Mouse (Mus musculus) heart, postnatal 0 days (tissue): Measurements from ENCODE around the gene Kbtbd12. TPM values are rescaled to one million over a fixed set of nuclear protein-coding genes. Genes with fewer than 3 reads are reported as not detected.
A peak's percentile ranks its signal among the peaks of the same experiment; 100 is the strongest.

Experiments used
- ATAC-seq: fragments of 200-750 bp; cut with Nextera tagmentation; 2 replicates; pipeline ENCODE4 v1.8.0; 2017; ENCODE audit warnings: low read depth, moderate number of reproducible peaks, moderate library complexity; ENCODE audit not compliant: insufficient read depth
- DNase-seq: peaks from one replicate; pipeline ENCODE4 v3.0.0-alpha.2; 2016; ENCODE audit warnings: low spot score
- H3K27ac ChIP-seq: fragments of 300-500 bp; sonication (generic); 2 replicates; pipeline ENCODE4 v1.5.1; 2014; ENCODE audit warnings: low read depth, mild to moderate bottlenecking
- H3K27me3 ChIP-seq: fragments of 300-500 bp; sonication (generic); 2 replicates; pipeline ENCODE4 v1.6.1; 2014; ENCODE audit warnings: low read length, mixed read lengths; ENCODE audit not compliant: control insufficient read depth, insufficient read depth
- H3K36me3 ChIP-seq: fragments of 300-500 bp; sonication (generic); replicated peaks from 2 replicates; pipeline ENCODE4 v1.6.1; 2014; ENCODE audit warnings: low read length, mixed read lengths; ENCODE audit not compliant: control insufficient read depth, insufficient read depth
- H3K4me1 ChIP-seq: fragments of 300-500 bp; sonication (generic); 2 replicates; pipeline ENCODE4 v1.6.1; 2014; ENCODE audit warnings: antibody characterized with exemption; ENCODE audit not compliant: control insufficient read depth, insufficient read depth
- H3K4me2 ChIP-seq: fragments of 300-500 bp; sonication (generic); 2 replicates; pipeline ENCODE4 v1.6.1; 2014; ENCODE audit warnings: low read depth, mild to moderate bottlenecking, low read length, moderate library complexity
- H3K4me3 ChIP-seq: fragments of 300-500 bp; sonication (generic); 2 replicates; pipeline ENCODE4 v1.5.1; 2014; ENCODE audit warnings: low read depth, low read length
- H3K9ac ChIP-seq: fragments of 300-500 bp; sonication (generic); replicated peaks from 2 replicates; pipeline ENCODE4 v1.6.1; 2014; ENCODE audit warnings: low read depth, low read length, mixed read lengths
- H3K9me3 ChIP-seq: fragments of 300-500 bp; sonication (generic); replicated peaks from 2 replicates; pipeline ENCODE4 v1.6.1; 2016; ENCODE audit warnings: low read length; ENCODE audit not compliant: control insufficient read depth
- CTCF ChIP-seq: IDR thresholded peaks from 2 replicates; pipeline ENCODE4 v1.5.1; 2016; ENCODE audit warnings: antibody characterized with exemption, control low read depth, low read depth
- EP300 ChIP-seq: IDR thresholded peaks from 2 replicates; pipeline ENCODE4 v1.6.1; 2016; ENCODE audit warnings: antibody characterized with exemption, low read depth
- WGBS: fragments of 180-500 bp; shearing (Covaris S2); extraction: QIAGEN DNeasy Blood & Tissue Kit; methylation state at CpG from one replicate; pipeline ENCODE4 v1.1.7; 2014; 5-methylcytosine and 5-hydroxymethylcytosine counted together
- polyA plus RNA-seq: library from polyadenylated mRNA; unstranded; fragments of >200 nt; fragmentation: Nextera tagmentation; extraction: Ambion mirVana; gene quantifications from 2 replicates; pipeline ENCODE4 v1.2.1, GENCODE M21; 2015
- total RNA-seq: library from RNA; depleted of rRNA; stranded (reverse); fragments of >200 nt; gene quantifications from 2 replicates; pipeline ENCODE4 v1.2.3, GENCODE M21; 2014; ENCODE audit warnings: low replicate concordance

Kbtbd12 gene
- total and polyA plus RNA-seq, 2 experiments from 2014 or later = 46.4 to 52.1 TPM

DNA sequence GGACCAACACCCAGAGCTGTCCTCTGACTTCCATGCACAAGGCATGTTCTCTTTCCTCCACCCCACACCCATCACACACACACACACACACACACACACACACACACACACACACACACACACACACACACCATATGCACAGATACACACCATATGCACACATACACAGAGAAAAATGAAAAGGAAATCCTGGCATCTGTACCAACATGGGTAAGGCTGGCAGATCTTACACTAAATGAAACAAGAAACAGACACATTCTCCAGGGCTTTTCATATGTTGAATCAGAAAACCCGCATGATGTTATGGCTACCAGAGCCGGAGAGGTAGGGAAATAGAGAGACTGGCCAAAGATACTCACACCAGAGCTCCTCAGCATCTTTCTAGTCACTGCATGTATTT is 32.0 kb downstream of the Kbtbd12 start:
- Histone ChIP-seq H3K4me1 (0 out of 2 replicates have a peak, but pooled peaks cover 4% of the 10 kb centered on the region), H3K4me2 (no peak overlapping the region), H3K9me3 (no peaks in the 10 kb centered on the region), H3K4me3 (no peak overlapping the region), H3K36me3 (no peaks in the 10 kb centered on the region), H3K9ac (no peak overlapping the region), H3K27me3 (no peaks in the 10 kb centered on the region), H3K27ac (no peak overlapping the region)
- DNase-seq = no peak
- TF ChIP-seq CTCF (no peak), EP300 (no peak)
- no peak for ATAC-seq
- 79% methylated on average over 2 of the region's 2 CpGs for WGBS

DNA sequence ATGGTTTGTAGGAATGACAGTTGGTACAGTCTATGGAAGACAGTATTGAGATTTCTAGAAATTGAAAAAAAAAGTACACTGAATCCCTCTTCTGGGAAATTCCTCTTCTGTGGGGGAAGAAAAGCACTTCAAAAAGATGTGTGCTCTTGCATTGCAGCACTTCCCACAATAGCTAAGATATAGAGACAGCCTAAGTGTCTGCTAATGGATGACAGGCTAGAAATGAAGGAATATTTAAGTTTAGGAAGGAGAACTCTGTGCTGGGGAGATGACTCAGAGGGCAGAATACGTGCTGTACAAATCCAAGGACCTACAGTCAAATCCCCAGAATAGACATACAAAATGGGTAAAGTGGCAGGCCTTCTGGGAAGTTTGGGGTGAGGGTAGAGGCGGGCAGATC is 32.5 kb downstream of the Kbtbd12 start:
- no peaks in the 10 kb centered on the region for H3K36me3 ChIP-seq
- no peak overlapping the region for H3K9ac ChIP-seq
- no peak overlapping the region for H3K4me2 ChIP-seq
- TF ChIP-seq CTCF = no peak
- TF ChIP-seq EP300 = no peak
- no peaks in the 10 kb centered on the region for H3K27me3 ChIP-seq
- no peak overlapping the region for H3K4me3 ChIP-seq
- no peaks in the 10 kb centered on the region for H3K4me1 ChIP-seq
- no peaks in the 10 kb centered on the region for H3K9me3 ChIP-seq
- no peak overlapping the region for H3K27ac ChIP-seq
- WGBS = 77% methylated on average over 2 of the region's 2 CpGs
- no peak for ATAC-seq
- DNase-seq = no peak

DNA sequence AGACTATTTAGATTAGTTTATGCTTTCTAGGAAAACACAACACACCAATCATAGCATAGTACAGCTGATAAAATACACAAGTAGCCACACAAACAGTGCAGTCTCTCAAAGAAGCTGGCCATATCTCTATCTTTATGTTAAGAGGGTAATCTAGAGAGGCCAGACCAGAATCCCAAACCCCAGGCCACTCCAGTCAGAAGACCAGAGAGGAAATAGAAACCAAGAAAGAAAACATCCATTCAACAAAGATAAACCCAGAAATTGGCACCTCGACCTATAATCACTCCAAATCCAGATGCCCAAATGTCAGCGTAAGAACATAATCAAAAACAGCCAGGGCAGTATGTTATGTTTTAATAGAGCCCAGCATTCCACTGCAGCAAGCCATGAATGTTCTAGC is 41.6 kb downstream of the Kbtbd12 start:
- H3K27me3 ChIP-seq = no peaks in the 10 kb centered on the region
- 0 out of 2 replicates have a peak, but pooled peaks cover 9% of the 10 kb centered on the region for H3K36me3 ChIP-seq
- 59% methylated on average over 2 of the region's 2 CpGs for WGBS
- H3K4me2 ChIP-seq = no peak overlapping the region
- H3K9me3 ChIP-seq = 0 out of 2 replicates have a peak, but pooled peaks cover 3% of the 10 kb centered on the region
- H3K9ac ChIP-seq = no peak overlapping the region
- ATAC-seq (no peak), DNase-seq (no peak)
- no peak overlapping the region for H3K27ac ChIP-seq
- no peaks in the 10 kb centered on the region for H3K4me1 ChIP-seq
- no peak for TF ChIP-seq CTCF
- TF ChIP-seq EP300 = no peak
- H3K4me3 ChIP-seq = no peak overlapping the region

DNA sequence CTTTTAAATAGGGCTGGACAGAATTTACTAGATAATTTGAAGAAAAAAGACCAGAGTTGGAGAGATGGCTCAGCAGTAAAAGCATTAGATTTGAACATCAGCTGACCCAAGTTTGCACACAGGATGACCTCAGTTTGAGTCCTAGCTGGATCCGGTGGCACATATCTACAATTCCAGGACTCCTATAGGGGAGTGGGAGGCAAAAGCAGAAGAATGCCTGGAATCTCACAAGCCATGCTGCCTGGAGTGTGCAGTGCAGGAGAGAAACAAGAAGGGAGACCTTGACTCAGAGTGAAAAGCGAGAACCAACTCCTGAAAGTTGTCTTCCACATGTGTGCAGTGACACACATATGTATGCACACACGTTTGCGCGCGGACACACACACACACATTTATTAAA is 45.4 kb downstream of the Kbtbd12 start:
- no peak overlapping the region for H3K9ac ChIP-seq
- H3K4me1 ChIP-seq = peaks cover 7% of the 10 kb centered on the region; the same call in 1 of the 2 replicates
- H3K4me3 ChIP-seq = no peak overlapping the region
- TF ChIP-seq CTCF (no peak), EP300 (no peak)
- 73% methylated on average over 6 of the region's 6 CpGs for WGBS
- DNase-seq (no peak), ATAC-seq (no peak)
- H3K27ac ChIP-seq = no peak overlapping the region
- H3K27me3 ChIP-seq = no peaks in the 10 kb centered on the region
- no peak overlapping the region for H3K4me2 ChIP-seq
- H3K9me3 ChIP-seq = 0 out of 2 replicates have a peak, but pooled peaks cover 3% of the 10 kb centered on the region
- H3K36me3 ChIP-seq = no peaks in the 10 kb centered on the region

DNA sequence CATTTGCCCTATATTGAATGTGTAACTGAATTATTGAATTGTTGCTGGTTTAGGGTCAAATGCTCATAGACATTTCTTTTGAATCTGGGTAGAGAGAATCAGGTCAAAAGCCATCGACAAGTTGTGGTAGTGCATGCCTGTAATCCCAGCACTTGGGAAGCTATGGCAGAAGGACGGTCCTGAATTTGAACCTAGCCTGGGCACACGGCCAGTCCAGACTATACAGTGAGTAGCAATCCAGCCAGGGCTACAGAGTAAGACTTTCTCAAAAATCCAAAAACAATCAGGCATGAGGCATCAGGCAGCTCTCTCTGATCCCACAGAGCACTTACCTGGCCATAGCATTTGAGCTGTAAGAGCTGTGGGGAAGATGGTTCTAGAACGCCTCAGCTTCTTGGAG is 47.5 kb downstream of the Kbtbd12 start:
- WGBS = 62% methylated on average over 4 of the region's 4 CpGs
- TF ChIP-seq EP300 (no peak), CTCF (no peak)
- no peak overlapping the region for H3K27ac ChIP-seq
- H3K9ac ChIP-seq = no peak overlapping the region
- H3K4me2 ChIP-seq = no peak overlapping the region
- ATAC-seq = no peak
- H3K4me3 ChIP-seq = no peak overlapping the region
- DNase-seq = no peak
- H3K36me3 ChIP-seq = no peaks in the 10 kb centered on the region
- no peaks in the 10 kb centered on the region for H3K27me3 ChIP-seq
- H3K9me3 ChIP-seq = no peaks in the 10 kb centered on the region
- peaks cover 7% of the 10 kb centered on the region; the same call in 1 of the 2 replicates for H3K4me1 ChIP-seq

DNA sequence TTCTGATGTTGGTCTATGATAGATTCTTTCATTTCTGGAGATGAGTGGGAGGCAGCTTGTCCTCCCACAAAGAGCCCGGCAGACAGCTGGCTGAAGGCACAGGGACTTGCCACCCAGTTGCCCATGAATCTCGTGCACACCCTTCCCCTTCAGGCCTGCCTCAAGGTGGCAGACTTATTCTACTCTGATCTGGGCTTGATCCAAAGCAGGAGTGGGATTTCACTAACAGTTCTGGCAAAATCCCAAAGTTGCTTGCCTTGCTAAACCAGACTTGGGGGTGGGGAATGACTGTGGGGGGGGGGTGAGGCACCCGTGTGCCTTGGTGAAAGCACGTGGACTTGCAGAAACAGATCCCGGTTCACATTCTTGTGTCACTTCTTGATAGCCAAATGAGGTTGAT is 48.2 kb downstream of the Kbtbd12 start:
- no peak overlapping the region for H3K27ac ChIP-seq
- no peaks in the 10 kb centered on the region for H3K36me3 ChIP-seq
- no peaks in the 10 kb centered on the region for H3K9me3 ChIP-seq
- no peaks in the 10 kb centered on the region for H3K27me3 ChIP-seq
- H3K9ac ChIP-seq = no peak overlapping the region
- 3% methylated on average over 5 of the region's 5 CpGs for WGBS
- H3K4me3 ChIP-seq = no peak overlapping the region
- ATAC-seq = 0 out of 2 replicates have a peak, but pooled peaks have one; percentile 41
- no peak overlapping the region for H3K4me2 ChIP-seq
- peaks cover 7% of the 10 kb centered on the region; the same call in 1 of the 2 replicates for H3K4me1 ChIP-seq
- TF ChIP-seq EP300 (no peak), CTCF (peak; percentile 81)
- peak; percentile 77 for DNase-seq
